Mouse (Mus musculus): ENCODE data around the gene Nop53. TPM values are rescaled to one million over a fixed set of nuclear protein-coding genes. Genes with fewer than 3 reads are reported as not detected.

Gene Nop53
- 171 and 179 TPM in 2 replicates for polyA plus RNA-seq (2016; fragmentation: Nextera tagmentation; extraction: Ambion mirVana)

GRCm38 (mm10) chr7:15945721-15946536, at the start of gene Nop53:
Gene Nop53, minus strand, starts transcription at chr7:15946074.
- Histone ChIP-seq H3K36me3 (replicated peaks) (peaks cover 36% of the 10 kb centered on the region), H3K4me3 (peak within 1 kb of the TSS; percentile 75), H3K27me3 (ENCODE audit: poor library complexity, severe bottlenecking) (no peaks in the 10 kb centered on the region; the same call in 1 of the 2 replicates), H3K4me1 (peaks cover 35% of the 10 kb centered on the region), H3K9me3 (no peaks in the 10 kb centered on the region), H3K27ac (peak within 1 kb of the TSS; percentile 97)
- WGBS: 1% methylated on average over 59 of the region's 59 CpGs
- peak; percentile 95 for DNase-seq (ENCODE audit: extremely low spot score, low spot score)

DNA sequence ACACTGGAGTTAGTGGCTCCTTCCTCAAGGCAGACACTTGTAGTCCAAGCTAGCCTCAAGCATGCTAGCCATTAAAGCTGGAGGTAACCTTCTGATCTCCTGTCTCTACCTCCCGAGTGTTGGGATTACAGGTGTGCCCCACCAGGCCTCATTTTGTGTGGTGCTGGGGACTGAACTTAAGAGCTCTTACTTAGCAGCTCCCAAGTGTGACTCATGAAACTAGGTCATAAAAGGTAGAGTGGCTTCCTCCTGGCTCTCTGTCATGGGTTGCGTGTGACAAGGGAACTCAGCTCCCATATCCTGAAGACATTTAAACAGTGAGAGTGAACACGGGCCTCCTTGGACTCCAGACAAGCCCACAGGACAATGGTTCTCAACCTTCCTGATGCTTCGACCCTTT, 47.9 kb upstream of the Nop53 start:
- peaks cover 94% of the 10 kb centered on the region for H3K36me3 ChIP-seq (replicated peaks)

DNA sequence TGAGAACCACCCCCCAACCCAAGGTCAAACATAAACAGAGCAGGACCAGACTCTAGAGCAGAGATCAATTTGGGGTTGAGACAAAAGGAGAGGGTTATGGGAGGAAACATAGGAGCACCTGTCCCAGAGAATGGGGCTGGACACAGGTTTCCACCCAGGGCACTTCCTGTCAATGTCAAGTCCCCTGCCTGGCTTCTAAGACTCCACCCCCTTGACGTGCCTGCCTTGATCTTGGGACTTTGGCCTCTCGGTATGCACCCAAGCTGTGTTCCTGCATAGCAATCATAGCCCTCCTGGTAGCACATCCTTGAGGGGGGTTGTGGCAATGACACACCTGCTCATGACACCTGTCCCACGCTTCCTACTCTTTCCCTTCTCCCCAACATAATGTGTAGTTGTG, 47.3 kb upstream of the Nop53 start:
- Histone ChIP-seq H3K36me3 (replicated peaks) (peaks cover 98% of the 10 kb centered on the region), H3K9me3 (no peaks in the 10 kb centered on the region), H3K27ac (no peak overlapping the region), H3K4me3 (no peak overlapping the region), H3K4me1 (no peaks in the 10 kb centered on the region), H3K27me3 (ENCODE audit: poor library complexity, severe bottlenecking) (no peaks in the 10 kb centered on the region)
- WGBS: 90% methylated on average over 3 of the region's 3 CpGs
- no peak for DNase-seq (ENCODE audit: extremely low spot score, low spot score)

More for the DNA sequence above, 47.9 kb upstream of the Nop53 start:
- no peak for DNase-seq (ENCODE audit: extremely low spot score, low spot score)
- Histone ChIP-seq H3K4me1 (no peaks in the 10 kb centered on the region), H3K4me3 (no peak overlapping the region), H3K27me3 (ENCODE audit: poor library complexity, severe bottlenecking) (no peaks in the 10 kb centered on the region), H3K27ac (no peak overlapping the region), H3K9me3 (no peaks in the 10 kb centered on the region)
- 90% methylated on average over 4 of the region's 4 CpGs for WGBS

- Histone ChIP-seq H3K27ac (no peak overlapping the region), H3K36me3 (replicated peaks) (peaks cover 98% of the 10 kb centered on the region), H3K9me3 (no peaks in the 10 kb centered on the region), H3K4me3 (no peak overlapping the region), H3K4me1 (no peaks in the 10 kb centered on the region), H3K27me3 (ENCODE audit: poor library complexity, severe bottlenecking) (no peaks in the 10 kb centered on the region)
- no peak for DNase-seq (ENCODE audit: extremely low spot score, low spot score)
- WGBS: 90% methylated on average over 3 of the region's 3 CpGs
These were observed 45.9 kb upstream of the Nop53 start for GRCm38 (mm10) chr7:15991764-15992163.

GRCm38 (mm10) chr7:15987661-15988356, 41.9 kb upstream of the Nop53 start:
- Histone ChIP-seq H3K36me3 (replicated peaks) (peaks cover 89% of the 10 kb centered on the region), H3K27me3 (ENCODE audit: poor library complexity, severe bottlenecking) (no peaks in the 10 kb centered on the region), H3K9me3 (no peaks in the 10 kb centered on the region), H3K4me3 (no peak overlapping the region), H3K4me1 (0 out of 2 replicates have a peak, but pooled peaks cover 3% of the 10 kb centered on the region), H3K27ac (no peak overlapping the region)
- DNase-seq (ENCODE audit: extremely low spot score, low spot score): no peak
- WGBS: 94% methylated on average over 16 of the region's 16 CpGs

DNA sequence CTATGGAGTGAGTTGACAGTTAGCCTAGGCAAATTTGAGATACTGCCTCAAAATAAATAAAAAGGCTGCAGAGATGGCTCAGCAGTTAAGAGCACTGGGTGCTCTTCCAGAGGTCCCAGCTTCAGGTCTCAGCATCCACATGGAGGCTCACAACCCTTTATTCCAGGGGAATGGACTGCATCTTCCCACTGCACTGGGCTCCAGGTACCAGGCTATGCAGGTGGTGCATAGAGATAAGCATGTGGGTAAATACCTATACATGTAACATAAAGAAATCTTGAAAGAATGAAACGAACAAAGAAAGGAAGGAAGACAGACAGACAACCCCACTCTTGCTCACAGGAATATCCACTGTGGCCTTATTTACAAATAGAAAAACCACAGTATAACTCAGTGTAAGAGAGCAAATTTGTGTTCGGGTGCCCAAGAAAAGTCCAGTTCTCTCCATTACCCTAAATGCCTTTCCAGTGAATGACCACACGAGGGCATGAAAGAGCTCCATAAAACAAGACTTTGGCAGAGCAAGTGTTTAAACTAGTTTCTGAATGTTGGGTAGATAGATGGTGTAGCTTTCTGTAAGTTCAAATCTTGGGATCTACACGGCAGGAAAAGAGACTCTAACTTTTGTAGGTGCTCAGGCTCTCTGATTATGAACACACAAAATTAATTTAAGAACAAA, 37.0 kb upstream of the Nop53 start:
- no peak overlapping the region for H3K4me3 ChIP-seq
- H3K27ac ChIP-seq: no peak overlapping the region
- 50% methylated on average over 4 of the region's 4 CpGs for WGBS
- H3K27me3 ChIP-seq (ENCODE audit: poor library complexity, severe bottlenecking): no peaks in the 10 kb centered on the region
- H3K36me3 ChIP-seq (replicated peaks): peaks cover 91% of the 10 kb centered on the region
- H3K9me3 ChIP-seq: peaks cover 9% of the 10 kb centered on the region
- DNase-seq (ENCODE audit: extremely low spot score, low spot score): no peak
- 0 out of 2 replicates have a peak, but pooled peaks cover 3% of the 10 kb centered on the region for H3K4me1 ChIP-seq

DNA sequence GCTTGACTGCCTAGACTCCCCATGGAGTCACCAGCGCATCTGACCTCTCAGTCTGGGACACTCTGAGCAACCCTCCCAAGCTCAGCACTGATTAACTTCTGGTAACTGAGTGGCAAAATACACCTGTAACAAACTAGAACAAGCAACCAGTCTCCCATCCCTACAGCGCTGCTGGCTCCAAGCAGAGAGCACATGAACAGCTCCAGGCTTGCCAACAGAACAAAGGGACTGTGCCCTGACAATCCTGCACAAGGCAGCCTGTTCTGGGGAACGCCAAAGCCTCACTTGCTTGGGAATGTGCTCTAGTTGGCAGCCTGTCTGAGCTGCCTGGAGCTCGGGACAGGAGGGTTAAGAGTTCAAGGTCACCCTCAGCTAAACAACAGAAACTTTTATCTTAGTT, 35.7 kb upstream of the Nop53 start:
- Histone ChIP-seq H3K4me3 (no peak overlapping the region), H3K9me3 (peaks cover 9% of the 10 kb centered on the region), H3K27me3 (ENCODE audit: poor library complexity, severe bottlenecking) (no peaks in the 10 kb centered on the region), H3K4me1 (0 out of 2 replicates have a peak, but pooled peaks cover 3% of the 10 kb centered on the region), H3K36me3 (replicated peaks) (peaks cover 91% of the 10 kb centered on the region), H3K27ac (no peak overlapping the region)
- 92% methylated on average over 4 of the region's 4 CpGs for WGBS
- no peak for DNase-seq (ENCODE audit: extremely low spot score, low spot score)

DNA sequence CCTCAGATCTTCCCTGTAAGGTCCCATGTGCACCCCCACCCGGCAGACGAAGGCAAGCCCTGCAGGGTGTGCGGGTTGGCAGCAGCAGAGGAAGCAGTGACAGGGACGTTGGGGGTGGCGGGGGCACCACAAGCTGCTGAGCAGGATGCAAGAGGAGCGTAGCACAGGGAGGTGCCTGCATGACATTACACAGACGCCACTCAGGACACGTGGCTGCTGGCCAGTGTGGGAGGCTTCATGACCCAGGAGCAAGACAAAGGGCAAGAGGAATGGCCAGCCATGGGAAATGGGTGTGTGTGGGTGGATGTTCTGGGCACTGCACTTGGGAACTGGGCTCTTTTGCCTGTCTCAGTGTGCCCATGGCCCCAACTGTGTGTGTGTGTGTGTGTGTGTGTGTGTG, 34.4 kb upstream of the Nop53 start:
- DNase-seq (ENCODE audit: extremely low spot score, low spot score): no peak
- 91% methylated on average over 8 of the region's 8 CpGs for WGBS
- no peak overlapping the region for H3K27ac ChIP-seq
- no peak overlapping the region for H3K4me3 ChIP-seq
- peaks cover 9% of the 10 kb centered on the region for H3K9me3 ChIP-seq
- H3K36me3 ChIP-seq (replicated peaks): peaks cover 88% of the 10 kb centered on the region
- H3K4me1 ChIP-seq: no peaks in the 10 kb centered on the region
- no peaks in the 10 kb centered on the region for H3K27me3 ChIP-seq (ENCODE audit: poor library complexity, severe bottlenecking)

GRCm38 (mm10) chr7:15975904-15976303, 30.0 kb upstream of the Nop53 start:
- no peak overlapping the region for H3K27ac ChIP-seq
- no peak for DNase-seq (ENCODE audit: extremely low spot score, low spot score)
- H3K36me3 ChIP-seq (replicated peaks): peaks cover 97% of the 10 kb centered on the region
- H3K9me3 ChIP-seq: peaks cover 7% of the 10 kb centered on the region
- H3K27me3 ChIP-seq (ENCODE audit: poor library complexity, severe bottlenecking): no peaks in the 10 kb centered on the region
- H3K4me3 ChIP-seq: no peak overlapping the region
- no peaks in the 10 kb centered on the region for H3K4me1 ChIP-seq
- WGBS: 80% methylated on average over 4 of the region's 4 CpGs

DNA sequence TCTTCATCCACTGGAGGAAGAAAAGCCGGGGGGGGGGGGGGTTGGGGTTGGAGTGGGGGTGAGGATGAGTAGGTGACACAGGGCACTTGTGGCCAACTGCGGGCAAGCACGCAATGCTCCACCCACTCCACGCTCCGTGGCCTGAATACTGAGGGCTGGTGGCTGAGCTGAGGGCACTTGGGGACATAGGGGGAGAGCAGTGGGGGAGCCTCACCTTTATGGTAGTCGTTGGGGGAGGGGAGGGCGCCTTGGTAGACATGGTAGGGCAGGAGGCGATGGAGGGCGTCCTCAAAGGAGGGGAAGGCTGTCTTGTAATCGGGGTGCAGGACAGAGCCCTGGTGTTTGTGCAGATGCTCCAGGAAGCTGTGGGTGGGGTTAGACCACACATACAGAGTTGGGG, 29.6 kb upstream of the Nop53 start:
- Histone ChIP-seq H3K27ac (no peak overlapping the region), H3K27me3 (ENCODE audit: poor library complexity, severe bottlenecking) (no peaks in the 10 kb centered on the region), H3K4me1 (no peaks in the 10 kb centered on the region), H3K9me3 (peaks cover 7% of the 10 kb centered on the region), H3K4me3 (no peak overlapping the region), H3K36me3 (replicated peaks) (peaks cover 97% of the 10 kb centered on the region)
- 97% methylated on average over 10 of the region's 10 CpGs for WGBS
- no peak for DNase-seq (ENCODE audit: extremely low spot score, low spot score)

DNA sequence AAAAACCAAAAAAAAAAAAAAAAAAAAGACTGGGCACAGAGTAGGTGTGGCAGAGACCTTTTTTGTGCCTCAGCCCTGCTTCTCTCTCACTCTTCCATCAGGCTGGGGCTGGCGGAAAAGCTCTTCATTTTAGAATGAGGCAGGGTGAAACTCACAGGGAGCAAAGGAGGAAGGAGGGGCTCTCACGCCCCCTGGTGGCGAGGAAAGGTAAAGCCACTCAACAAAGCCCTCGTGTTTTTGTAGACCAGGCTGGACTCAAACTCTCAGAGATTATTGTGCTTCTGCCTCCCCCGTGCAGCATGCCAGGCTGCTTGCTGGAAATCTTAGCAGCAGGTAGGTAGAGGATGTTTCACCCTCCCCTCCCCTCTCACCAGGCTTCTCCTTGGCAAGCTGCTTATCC, 28.8 kb upstream of the Nop53 start:
- Histone ChIP-seq H3K4me3 (no peak overlapping the region), H3K27me3 (ENCODE audit: poor library complexity, severe bottlenecking) (no peaks in the 10 kb centered on the region), H3K27ac (no peak overlapping the region), H3K9me3 (peaks cover 7% of the 10 kb centered on the region), H3K4me1 (no peaks in the 10 kb centered on the region), H3K36me3 (replicated peaks) (peaks cover 97% of the 10 kb centered on the region)
- 64% methylated on average over 5 of the region's 5 CpGs for WGBS
- peak; percentile 35 for DNase-seq (ENCODE audit: extremely low spot score, low spot score)

GRCm38 (mm10) chr7:15972247-15972646, 26.4 kb upstream of the Nop53 start:
- 60% methylated on average over 25 of the region's 25 CpGs for WGBS
- peaks cover 4% of the 10 kb centered on the region for H3K4me1 ChIP-seq
- no peaks in the 10 kb centered on the region; the same call in 1 of the 2 replicates for H3K9me3 ChIP-seq
- no peaks in the 10 kb centered on the region for H3K27me3 ChIP-seq (ENCODE audit: poor library complexity, severe bottlenecking)
- H3K4me3 ChIP-seq: no peak overlapping the region
- no peak overlapping the region for H3K27ac ChIP-seq
- H3K36me3 ChIP-seq (replicated peaks): peaks cover 73% of the 10 kb centered on the region
- DNase-seq (ENCODE audit: extremely low spot score, low spot score): no peak

Measured in forebrain, embryonic 10.5 days (tissue).